Mouse (Mus musculus) ES-Bruce4 (cell line): ENCODE results near the gene Sh3glb1. TPM values are rescaled to one million over a fixed set of nuclear protein-coding genes. Genes with fewer than 3 reads are reported as not detected.

Source experiments
- H3K27ac ChIP-seq: 2 replicates; pipeline ENCODE4 v1.5.1; 2012; ENCODE audit warnings: low read length, inconsistent platforms; ENCODE audit not compliant: insufficient read depth
- H3K27me3 ChIP-seq: 2 replicates; pipeline ENCODE4 v1.6.1; 2012; ENCODE audit warnings: mild to moderate bottlenecking, low read length, inconsistent platforms; ENCODE audit not compliant: control insufficient read depth, poor library complexity, insufficient read depth, severe bottlenecking
- H3K36me3 ChIP-seq: 2 replicates; pipeline ENCODE4 v1.6.1; 2012; ENCODE audit warnings: inconsistent platforms, mild to moderate bottlenecking, low read length, moderate library complexity; ENCODE audit not compliant: control insufficient read depth, poor library complexity, insufficient read depth, severe bottlenecking
- H3K4me1 ChIP-seq: one replicate; pipeline ENCODE4 v1.8.1; 2011; ENCODE audit warnings: low read length; ENCODE audit not compliant: control insufficient read depth, insufficient read depth
- H3K4me3 ChIP-seq: 2 replicates; pipeline ENCODE4 v1.5.1; 2011; ENCODE audit warnings: low read depth, mild to moderate bottlenecking, low read length
- H3K9ac ChIP-seq: 2 replicates; pipeline ENCODE4 v1.6.1; 2012; ENCODE audit warnings: low read depth, mild to moderate bottlenecking, inconsistent platforms; ENCODE audit not compliant: poor library complexity, severe bottlenecking
- H3K9me3 ChIP-seq: replicated peaks from 2 replicates; pipeline ENCODE4 v1.6.1; 2012; ENCODE audit warnings: mild to moderate bottlenecking, low read length, inconsistent platforms; ENCODE audit not compliant: control insufficient read depth, poor library complexity, insufficient read depth, severe bottlenecking
- CTCF ChIP-seq: IDR thresholded peaks from one replicate; pipeline ENCODE4 v1.8.1; 2011; ENCODE audit warnings: low read depth, low read length
- EP300 ChIP-seq: IDR thresholded peaks from 2 replicates; pipeline ENCODE4 v1.6.1; 2011; ENCODE audit warnings: low read depth, low read length; ENCODE audit not compliant: insufficient read depth
- POLR2A ChIP-seq: IDR thresholded peaks from one replicate; pipeline ENCODE4 v1.8.1; 2011; ENCODE audit warnings: low read length; ENCODE audit not compliant: insufficient read depth
- polyA plus RNA-seq: library from polyadenylated mRNA; stranded (reverse); fragments of >200 nt; gene quantifications from 2 replicates; pipeline ENCODE4 v1.2.4, GENCODE M21; 2011; ENCODE audit warnings: low read depth; ENCODE audit not compliant: missing spikeins, insufficient read depth, insufficient read length

Gene Sh3glb1
- polyA plus RNA-seq, 1 experiment: 115 TPM

DNA sequence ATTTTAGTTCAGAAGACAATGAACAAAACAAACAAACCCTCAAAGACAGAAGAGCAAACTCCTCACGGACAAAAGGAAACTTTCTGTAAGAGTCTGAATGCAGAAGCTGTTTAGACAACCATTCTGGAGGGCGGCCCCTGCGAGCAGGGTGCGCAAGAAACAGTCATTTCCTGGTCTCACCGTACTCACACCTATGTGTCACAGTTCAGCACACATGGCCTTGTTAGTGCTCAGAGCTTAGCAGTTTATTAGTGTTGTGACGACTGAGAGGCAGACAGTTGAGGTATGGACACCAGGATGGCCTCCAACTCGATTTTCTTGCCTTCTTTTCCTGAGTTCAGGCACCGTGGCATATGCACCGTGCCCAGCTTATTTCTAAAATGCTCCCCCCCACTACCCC is 4.2 kb downstream of the Sh3glb1 start:
- H3K36me3 ChIP-seq: no peaks in the 10 kb centered on the region; the same call in 1 of the 2 replicates
- no peaks in the 10 kb centered on the region for H3K27me3 ChIP-seq
- no peak overlapping the region for H3K9ac ChIP-seq
- H3K4me1 ChIP-seq: no peaks in the 10 kb centered on the region
- no peak for TF ChIP-seq EP300
- no peak for TF ChIP-seq POLR2A
- no peak for TF ChIP-seq CTCF
- H3K4me3 ChIP-seq: no peak overlapping the region
- H3K27ac ChIP-seq: no peak overlapping the region
- no peaks in the 10 kb centered on the region for H3K9me3 ChIP-seq

DNA sequence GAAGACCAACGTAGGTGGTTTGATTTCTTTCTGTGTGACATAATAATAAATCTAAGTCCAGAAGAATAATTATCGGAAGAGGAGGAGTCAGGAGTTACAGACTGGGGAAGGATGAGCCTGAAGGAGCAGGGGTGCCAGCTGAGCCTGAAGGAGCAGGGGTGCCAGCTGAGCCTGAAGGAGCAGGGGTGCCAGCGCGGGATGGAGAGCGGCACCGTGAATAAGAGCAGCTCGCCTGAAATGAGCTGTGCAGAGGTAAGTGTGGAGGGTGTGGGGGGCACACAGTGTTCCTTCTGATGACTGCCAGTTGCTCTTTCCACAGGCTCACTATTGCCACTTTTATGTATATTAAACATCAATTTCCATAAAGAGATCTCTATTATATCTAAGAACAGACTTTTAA is 5.1 kb downstream of the Sh3glb1 start:
- Histone ChIP-seq H3K36me3 (no peaks in the 10 kb centered on the region; the same call in 1 of the 2 replicates), H3K9me3 (no peaks in the 10 kb centered on the region), H3K4me1 (no peaks in the 10 kb centered on the region), H3K27me3 (no peaks in the 10 kb centered on the region), H3K4me3 (no peak overlapping the region), H3K27ac (no peak overlapping the region), H3K9ac (no peak overlapping the region)
- no peak for TF ChIP-seq POLR2A

DNA sequence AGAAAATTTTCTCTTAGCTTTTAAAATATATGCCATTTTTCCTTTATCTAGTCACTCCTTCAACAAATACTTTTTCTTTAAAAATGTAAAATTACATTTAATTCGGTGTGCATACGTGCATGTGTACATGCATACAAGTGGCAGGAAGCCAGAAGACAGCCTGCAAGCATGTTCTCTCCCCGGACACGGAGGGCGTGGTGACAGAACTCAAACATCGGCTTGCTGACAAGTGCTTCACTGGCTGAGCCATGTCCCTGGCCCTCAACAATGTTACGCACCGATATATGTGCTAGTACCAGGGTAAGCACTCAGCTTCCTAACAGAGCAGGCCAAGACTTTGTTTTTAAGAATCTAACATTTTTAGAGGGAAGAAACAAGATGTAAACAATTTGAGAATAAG is 5.5 kb downstream of the Sh3glb1 start:
- H3K9me3 ChIP-seq: no peaks in the 10 kb centered on the region
- no peak overlapping the region for H3K9ac ChIP-seq
- no peak for TF ChIP-seq CTCF
- TF ChIP-seq POLR2A: no peak
- no peak for TF ChIP-seq EP300
- no peaks in the 10 kb centered on the region for H3K4me1 ChIP-seq
- no peak overlapping the region for H3K4me3 ChIP-seq
- H3K36me3 ChIP-seq: no peaks in the 10 kb centered on the region; the same call in 1 of the 2 replicates
- no peaks in the 10 kb centered on the region for H3K27me3 ChIP-seq
- no peak overlapping the region for H3K27ac ChIP-seq

DNA sequence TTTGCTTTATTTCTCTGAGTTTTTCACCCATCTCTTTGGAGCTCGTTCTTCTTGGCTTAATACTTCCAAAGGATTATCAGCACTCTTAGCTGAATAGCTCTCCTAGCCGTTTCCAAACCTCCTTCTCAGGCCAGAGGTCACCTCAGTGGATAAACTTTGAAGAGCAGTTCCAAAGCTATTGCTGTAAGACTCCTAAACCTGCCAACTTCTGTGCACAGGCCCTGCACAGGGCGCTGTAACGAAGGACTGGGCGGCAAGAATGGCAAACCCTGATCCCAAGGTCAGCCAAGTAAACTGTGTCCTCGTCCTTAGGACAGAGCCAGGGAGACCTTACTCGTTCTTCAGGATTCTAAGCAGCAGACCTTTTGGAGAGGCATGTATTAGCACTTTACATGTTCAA is 6.0 kb downstream of the Sh3glb1 start:
- H3K9me3 ChIP-seq: no peaks in the 10 kb centered on the region
- no peak overlapping the region for H3K4me3 ChIP-seq
- no peak overlapping the region for H3K27ac ChIP-seq
- H3K27me3 ChIP-seq: no peaks in the 10 kb centered on the region
- H3K36me3 ChIP-seq: no peaks in the 10 kb centered on the region; the same call in 1 of the 2 replicates
- no peak overlapping the region for H3K9ac ChIP-seq
- no peaks in the 10 kb centered on the region for H3K4me1 ChIP-seq
- no peak for TF ChIP-seq EP300
- no peak for TF ChIP-seq CTCF
- no peak for TF ChIP-seq POLR2A

DNA sequence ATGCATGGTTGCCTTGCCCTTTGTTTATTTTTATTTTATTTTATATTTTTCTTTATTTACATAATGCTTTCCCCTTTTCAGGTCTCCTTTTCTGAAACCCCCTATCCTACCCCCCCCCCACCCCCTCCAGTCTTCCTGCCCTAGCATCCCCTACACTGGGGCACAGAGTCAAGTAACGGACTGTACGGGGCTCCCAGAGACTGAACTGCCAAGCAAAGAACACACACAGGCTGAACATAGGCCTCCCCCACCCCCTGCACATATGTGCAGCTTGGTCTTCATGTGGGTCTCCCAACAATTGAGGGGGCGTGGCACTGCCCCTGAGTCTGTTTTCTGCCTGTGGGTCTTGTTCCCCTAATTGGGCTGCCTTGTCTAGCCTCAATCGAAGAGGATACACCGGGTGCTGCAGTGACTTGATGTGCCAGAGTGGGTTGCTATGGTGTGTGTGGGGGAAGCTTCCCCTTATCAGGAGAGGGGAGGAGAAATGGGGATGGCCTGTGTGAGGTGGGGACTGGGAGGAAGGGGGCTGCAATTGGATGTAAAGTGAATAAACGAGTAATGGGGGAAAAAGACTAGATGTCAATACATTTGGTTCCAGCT is 8.4 kb downstream of the Sh3glb1 start:
- H3K4me1 ChIP-seq: peaks cover 3% of the 10 kb centered on the region
- H3K27me3 ChIP-seq: no peaks in the 10 kb centered on the region
- no peak overlapping the region for H3K27ac ChIP-seq
- no peaks in the 10 kb centered on the region for H3K9me3 ChIP-seq
- no peak overlapping the region for H3K9ac ChIP-seq
- H3K36me3 ChIP-seq: no peaks in the 10 kb centered on the region; the same call in 1 of the 2 replicates
- no peak overlapping the region for H3K4me3 ChIP-seq
- TF ChIP-seq EP300: no peak
- TF ChIP-seq CTCF: no peak
- TF ChIP-seq POLR2A: no peak

DNA sequence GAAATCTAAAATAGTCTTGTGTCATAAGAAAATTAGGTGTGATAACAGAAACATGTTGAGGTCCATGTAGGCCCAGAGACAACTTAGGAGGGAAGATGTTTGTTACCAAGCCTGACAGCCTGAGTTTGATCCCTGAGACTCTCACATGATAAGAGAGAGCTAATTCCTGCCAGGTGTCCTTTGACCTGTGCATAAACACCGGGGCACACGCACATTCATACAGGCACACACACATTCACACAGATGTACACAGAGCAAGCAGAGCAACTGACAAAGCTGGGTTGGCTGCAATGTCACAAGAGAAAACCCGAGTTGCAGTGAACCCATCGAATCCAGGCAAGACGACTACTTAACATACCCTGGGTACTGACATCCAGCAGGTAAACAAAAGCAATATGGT is 11.5 kb downstream of the Sh3glb1 start:
- TF ChIP-seq POLR2A (no peak), CTCF (no peak), EP300 (no peak)

More for the DNA sequence above, 11.5 kb downstream of the Sh3glb1 start:
- H3K9ac ChIP-seq: no peak overlapping the region
- H3K4me3 ChIP-seq: no peak overlapping the region
- H3K36me3 ChIP-seq: peaks cover 3% of the 10 kb centered on the region; the same call in 1 of the 2 replicates
- peaks cover 3% of the 10 kb centered on the region for H3K4me1 ChIP-seq
- no peaks in the 10 kb centered on the region for H3K9me3 ChIP-seq
- no peaks in the 10 kb centered on the region for H3K27me3 ChIP-seq
- no peak overlapping the region for H3K27ac ChIP-seq
